Mouse (Mus musculus) ES-E14 (cell line): ENCODE measurements around the gene Strn4.

ENCODE experiments used
- CHD2 ChIP-seq: IDR thresholded peaks from 2 replicates; pipeline ENCODE4 v1.6.1; 2014; ENCODE audit warnings: mild to moderate bottlenecking, low read depth, low read length, inconsistent platforms
- HCFC1 ChIP-seq: IDR thresholded peaks from 2 replicates; pipeline ENCODE4 v1.6.1; 2012; ENCODE audit warnings: low read length, inconsistent platforms, borderline replicate concordance; ENCODE audit not compliant: insufficient read depth
- MAFK ChIP-seq: IDR thresholded peaks from 2 replicates; pipeline ENCODE4 v1.6.1; 2014; ENCODE audit warnings: mild to moderate bottlenecking, low read depth, low read length, inconsistent platforms; ENCODE audit not compliant: insufficient read depth
- ZC3H11A ChIP-seq: IDR thresholded peaks from 2 replicates; pipeline ENCODE4 v1.6.1; 2012; ENCODE audit warnings: low read depth, mild to moderate bottlenecking, inconsistent platforms, low read length, borderline replicate concordance

- TF ChIP-seq ZC3H11A (no peak), HCFC1 (no peak), MAFK (no peak), CHD2 (no peak)
These were observed 35.9 kb downstream of the Strn4 start for GRCm38 (mm10) chr7:16851636-16852035.
